Mouse (Mus musculus) megakaryocyte, embryonic 14.5 days (primary cell): Measurements from ENCODE around the gene Crybb3. TPM values are rescaled to one million over a fixed set of nuclear protein-coding genes. Genes with fewer than 3 reads are reported as not detected.

Experiments
- H3K27me3 ChIP-seq: replicated peaks from 2 replicates; pipeline ENCODE3; 2012; ENCODE audit warnings: inconsistent platforms
- H3K36me3 ChIP-seq: replicated peaks from 2 replicates; pipeline ENCODE3; 2012; ENCODE audit warnings: low read length, inconsistent platforms, mixed read lengths
- H3K4me1 ChIP-seq: 2 replicates; pipeline ENCODE4 v1.6.1; 2012; ENCODE audit warnings: inconsistent platforms
- H3K4me3 ChIP-seq: replicated peaks from 2 replicates; pipeline ENCODE3; 2012; ENCODE audit warnings: moderate library complexity, mild to moderate bottlenecking, inconsistent platforms
- H3K9me3 ChIP-seq: 2 replicates; pipeline ENCODE4 v1.6.1; 2012; ENCODE audit warnings: inconsistent platforms
- FLI1 ChIP-seq: IDR thresholded peaks from 2 replicates; pipeline ENCODE4 v1.6.1; 2012; ENCODE audit warnings: low read length, inconsistent platforms, mixed read lengths
- GATA1 ChIP-seq: IDR thresholded peaks from 3 replicates; pipeline ENCODE4 v1.6.1; 2012; ENCODE audit warnings: mixed read lengths, low read length, inconsistent platforms, borderline replicate concordance
- polyA plus RNA-seq: library from polyadenylated mRNA; stranded (reverse); fragments of >175 nt; gene quantifications from 2 replicates; pipeline ENCODE4 v1.2.3, GENCODE M21; 2012; ENCODE audit warnings: low replicate concordance; ENCODE audit not compliant: insufficient read depth

The Crybb3 gene
- polyA plus RNA-seq, 1 experiment, result 1.6 TPM

- Histone ChIP-seq H3K4me1 (peaks cover 47% of the 10 kb centered on the region), H3K9me3 (no peaks in the 10 kb centered on the region), H3K27me3 (peaks cover 64% of the 10 kb centered on the region), H3K4me3 (no peak overlapping the region), H3K36me3 (peaks cover 10% of the 10 kb centered on the region)
- TF ChIP-seq GATA1, result no peak
- no peak for TF ChIP-seq FLI1
Observed at GRCm38 (mm10) chr5:113105481-113105880, 24.1 kb upstream of the Crybb3 start.

- no peak overlapping the region for H3K4me3 ChIP-seq
- peaks cover 42% of the 10 kb centered on the region for H3K4me1 ChIP-seq
- no peak for TF ChIP-seq FLI1
- TF ChIP-seq GATA1, result no peak
- H3K27me3 ChIP-seq, result peaks cover 68% of the 10 kb centered on the region
- H3K9me3 ChIP-seq, result no peaks in the 10 kb centered on the region
- H3K36me3 ChIP-seq, result peaks cover 15% of the 10 kb centered on the region
Observed at GRCm38 (mm10) chr5:113105035-113105434, 23.7 kb upstream of the Crybb3 start.

- Histone ChIP-seq H3K9me3 (no peaks in the 10 kb centered on the region), H3K4me1 (peaks cover 22% of the 10 kb centered on the region), H3K27me3 (peaks cover 86% of the 10 kb centered on the region), H3K36me3 (peaks cover 24% of the 10 kb centered on the region), H3K4me3 (no peak overlapping the region)
- TF ChIP-seq GATA1, result no peak
- no peak for TF ChIP-seq FLI1
Observed at GRCm38 (mm10) chr5:113102455-113102854, 21.1 kb upstream of the Crybb3 start.

GRCm38 (mm10) chr5:113101457-113101856 is 20.1 kb upstream of the Crybb3 start:
- H3K4me1 ChIP-seq, result peaks cover 12% of the 10 kb centered on the region
- no peaks in the 10 kb centered on the region for H3K9me3 ChIP-seq
- TF ChIP-seq FLI1 (no peak), GATA1 (no peak)
- H3K4me3 ChIP-seq, result no peak overlapping the region
- H3K36me3 ChIP-seq, result peaks cover 34% of the 10 kb centered on the region
- peaks cover 87% of the 10 kb centered on the region for H3K27me3 ChIP-seq

- no peaks in the 10 kb centered on the region for H3K9me3 ChIP-seq
- no peak overlapping the region for H3K4me3 ChIP-seq
- peaks cover 7% of the 10 kb centered on the region; the same call in 1 of the 2 replicates for H3K4me1 ChIP-seq
- peaks cover 93% of the 10 kb centered on the region for H3K27me3 ChIP-seq
- H3K36me3 ChIP-seq, result peaks cover 45% of the 10 kb centered on the region
- TF ChIP-seq GATA1 (no peak), FLI1 (no peak)
Observed at GRCm38 (mm10) chr5:113100422-113100821, 19.0 kb upstream of the Crybb3 start.

GRCm38 (mm10) chr5:113099546-113099945 is 18.2 kb upstream of the Crybb3 start:
- H3K27me3 ChIP-seq, result peaks cover 91% of the 10 kb centered on the region
- no peak overlapping the region for H3K4me3 ChIP-seq
- H3K36me3 ChIP-seq, result peaks cover 53% of the 10 kb centered on the region
- no peaks in the 10 kb centered on the region for H3K9me3 ChIP-seq
- TF ChIP-seq FLI1 (no peak), GATA1 (no peak)
- H3K4me1 ChIP-seq, result peaks cover 3% of the 10 kb centered on the region; the same call in 1 of the 2 replicates

GRCm38 (mm10) chr5:113097551-113097950 is 16.2 kb upstream of the Crybb3 start:
- H3K27me3 ChIP-seq, result peaks cover 88% of the 10 kb centered on the region
- no peaks in the 10 kb centered on the region for H3K9me3 ChIP-seq
- peaks cover 70% of the 10 kb centered on the region for H3K36me3 ChIP-seq
- H3K4me3 ChIP-seq, result no peak overlapping the region
- no peaks in the 10 kb centered on the region; the same call in 1 of the 2 replicates for H3K4me1 ChIP-seq
- TF ChIP-seq GATA1 (no peak), FLI1 (no peak)

- no peak for TF ChIP-seq FLI1
- no peak for TF ChIP-seq GATA1
- H3K36me3 ChIP-seq, result peaks cover 81% of the 10 kb centered on the region
- H3K27me3 ChIP-seq, result peaks cover 73% of the 10 kb centered on the region
- no peaks in the 10 kb centered on the region for H3K9me3 ChIP-seq
- H3K4me1 ChIP-seq, result no peaks in the 10 kb centered on the region
- H3K4me3 ChIP-seq, result no peak overlapping the region
Observed at GRCm38 (mm10) chr5:113095456-113095855, 14.1 kb upstream of the Crybb3 start.

- H3K27me3 ChIP-seq, result peaks cover 69% of the 10 kb centered on the region
- H3K9me3 ChIP-seq, result no peaks in the 10 kb centered on the region
- no peak overlapping the region for H3K4me3 ChIP-seq
- TF ChIP-seq GATA1, result no peak
- TF ChIP-seq FLI1, result no peak
- no peaks in the 10 kb centered on the region for H3K4me1 ChIP-seq
- H3K36me3 ChIP-seq, result peaks cover 81% of the 10 kb centered on the region
Observed at GRCm38 (mm10) chr5:113092406-113092805, 11.0 kb upstream of the Crybb3 start.

- Histone ChIP-seq H3K27me3 (peaks cover 62% of the 10 kb centered on the region), H3K4me1 (no peaks in the 10 kb centered on the region), H3K36me3 (peaks cover 68% of the 10 kb centered on the region), H3K9me3 (no peaks in the 10 kb centered on the region), H3K4me3 (no peak overlapping the region)
- no peak for TF ChIP-seq GATA1
- TF ChIP-seq FLI1, result no peak
Observed at GRCm38 (mm10) chr5:113091162-113091561, 9.8 kb upstream of the Crybb3 start.

- H3K4me1 ChIP-seq, result no peaks in the 10 kb centered on the region
- no peak overlapping the region for H3K4me3 ChIP-seq
- H3K36me3 ChIP-seq, result peaks cover 64% of the 10 kb centered on the region
- H3K9me3 ChIP-seq, result no peaks in the 10 kb centered on the region
- H3K27me3 ChIP-seq, result peaks cover 60% of the 10 kb centered on the region
- TF ChIP-seq GATA1 (no peak), FLI1 (no peak)
Observed at GRCm38 (mm10) chr5:113090750-113091149, 9.4 kb upstream of the Crybb3 start.
